Mouse (Mus musculus): ENCODE results near the gene Fbxo46. TPM values are rescaled to one million over a fixed set of nuclear protein-coding genes. Genes with fewer than 3 reads are reported as not detected.

Gene Fbxo46
- total and polyA plus RNA-seq, 2 experiments from 2014 or later = 7.7 to 23.8 TPM

- H3K9ac ChIP-seq (replicated peaks; ENCODE audit: low read length) = peak overlapping the region; percentile 99
- H3K4me3 ChIP-seq (ENCODE audit: low read length) = peak overlapping the region; percentile 100
- TF ChIP-seq CTCF (IDR thresholded peaks at IDR 0.05; ENCODE audit: low read depth) = no peak
- peaks cover 32% of the 10 kb centered on the region for H3K36me3 ChIP-seq (ENCODE audit: insufficient read depth, low read length)
- peak overlapping the region; percentile 91 for H3K27ac ChIP-seq
- ATAC-seq (no peak), DNase-seq (ENCODE audit: low spot score) (peak; percentile 45)
- peak overlapping the region; percentile 86 for H3K4me2 ChIP-seq (ENCODE audit: low read depth, low read length)
- no peaks in the 10 kb centered on the region for H3K9me3 ChIP-seq (ENCODE audit: low read length)
- H3K27me3 ChIP-seq (ENCODE audit: insufficient read depth, low read length) = no peaks in the 10 kb centered on the region
- H3K4me1 ChIP-seq (ENCODE audit: insufficient read depth, low read length) = peaks cover 11% of the 10 kb centered on the region
- WGBS = 0% methylated on average over 22 of the region's 22 CpGs
Measured at GRCm38 (mm10) chr7:19076586-19076991, 43.1 kb upstream of the Fbxo46 start.

GRCm38 (mm10) chr7:19077761-19078160, 41.9 kb upstream of the Fbxo46 start:
- no peak for DNase-seq (ENCODE audit: low spot score)
- peak overlapping the region; percentile 99 for H3K9ac ChIP-seq (replicated peaks; ENCODE audit: low read length)

GRCm38 (mm10) chr7:19078732-19079131, 40.9 kb upstream of the Fbxo46 start:
- peaks cover 11% of the 10 kb centered on the region for H3K4me1 ChIP-seq (ENCODE audit: insufficient read depth, low read length)
- H3K27ac ChIP-seq = no peak overlapping the region
- ATAC-seq (no peak), DNase-seq (ENCODE audit: low spot score) (no peak)
- H3K4me3 ChIP-seq (ENCODE audit: low read length) = no peak overlapping the region
- no peak overlapping the region for H3K4me2 ChIP-seq (ENCODE audit: low read depth, low read length)
- no peak for TF ChIP-seq CTCF (IDR thresholded peaks at IDR 0.05; ENCODE audit: low read depth)
- peaks cover 51% of the 10 kb centered on the region for H3K36me3 ChIP-seq (ENCODE audit: insufficient read depth, low read length)
- no peaks in the 10 kb centered on the region for H3K27me3 ChIP-seq (ENCODE audit: insufficient read depth, low read length)
- H3K9ac ChIP-seq (replicated peaks; ENCODE audit: low read length) = no peak overlapping the region
- 80% methylated on average over 3 of the region's 3 CpGs for WGBS
- H3K9me3 ChIP-seq (ENCODE audit: low read length) = no peaks in the 10 kb centered on the region

More at GRCm38 (mm10) chr7:19077761-19078160, 41.9 kb upstream of the Fbxo46 start:
- Histone ChIP-seq H3K4me2 (ENCODE audit: low read depth, low read length) (peak overlapping the region; percentile 86), H3K4me3 (ENCODE audit: low read length) (no peak overlapping the region; the same call in 1 of the 2 replicates), H3K4me1 (ENCODE audit: insufficient read depth, low read length) (peaks cover 11% of the 10 kb centered on the region), H3K27ac (no peak overlapping the region), H3K36me3 (ENCODE audit: insufficient read depth, low read length) (peaks cover 44% of the 10 kb centered on the region), H3K9me3 (ENCODE audit: low read length) (no peaks in the 10 kb centered on the region), H3K27me3 (ENCODE audit: insufficient read depth, low read length) (no peaks in the 10 kb centered on the region)
- no peak for TF ChIP-seq CTCF (IDR thresholded peaks at IDR 0.05; ENCODE audit: low read depth)
- 69% methylated on average over 14 of the region's 14 CpGs for WGBS
- ATAC-seq = no peak

GRCm38 (mm10) chr7:19080451-19080950, 39.2 kb upstream of the Fbxo46 start:
- no peak overlapping the region for H3K27ac ChIP-seq
- 91% methylated on average over 19 of the region's 19 CpGs for WGBS
- no peak overlapping the region for H3K4me3 ChIP-seq (ENCODE audit: low read length)
- H3K36me3 ChIP-seq (ENCODE audit: insufficient read depth, low read length) = peaks cover 51% of the 10 kb centered on the region
- ATAC-seq (no peak), DNase-seq (ENCODE audit: low spot score) (no peak)
- no peaks in the 10 kb centered on the region for H3K27me3 ChIP-seq (ENCODE audit: insufficient read depth, low read length)
- no peak overlapping the region for H3K9ac ChIP-seq (replicated peaks; ENCODE audit: low read length)
- no peak for TF ChIP-seq CTCF (IDR thresholded peaks at IDR 0.05; ENCODE audit: low read depth)
- H3K4me2 ChIP-seq (ENCODE audit: low read depth, low read length) = no peak overlapping the region
- no peaks in the 10 kb centered on the region for H3K9me3 ChIP-seq (ENCODE audit: low read length)
- peaks cover 7% of the 10 kb centered on the region for H3K4me1 ChIP-seq (ENCODE audit: insufficient read depth, low read length)

GRCm38 (mm10) chr7:19082171-19082570, 37.5 kb upstream of the Fbxo46 start:
- peaks cover 51% of the 10 kb centered on the region for H3K36me3 ChIP-seq (ENCODE audit: insufficient read depth, low read length)
- no peak overlapping the region for H3K9ac ChIP-seq (replicated peaks; ENCODE audit: low read length)
- DNase-seq (ENCODE audit: low spot score) (no peak), ATAC-seq (no peak)
- TF ChIP-seq CTCF (IDR thresholded peaks at IDR 0.05; ENCODE audit: low read depth) = no peak
- peaks cover 5% of the 10 kb centered on the region for H3K4me1 ChIP-seq (ENCODE audit: insufficient read depth, low read length)
- H3K4me3 ChIP-seq (ENCODE audit: low read length) = no peak overlapping the region
- no peaks in the 10 kb centered on the region for H3K9me3 ChIP-seq (ENCODE audit: low read length)
- no peak overlapping the region for H3K4me2 ChIP-seq (ENCODE audit: low read depth, low read length)
- no peaks in the 10 kb centered on the region for H3K27me3 ChIP-seq (ENCODE audit: insufficient read depth, low read length)
- WGBS = 84% methylated on average over 4 of the region's 4 CpGs
- H3K27ac ChIP-seq = no peak overlapping the region

- DNase-seq (ENCODE audit: low spot score) (no peak), ATAC-seq (no peak)
- Histone ChIP-seq H3K4me3 (ENCODE audit: low read length) (no peak overlapping the region), H3K4me1 (ENCODE audit: insufficient read depth, low read length) (no peaks in the 10 kb centered on the region), H3K9me3 (ENCODE audit: low read length) (no peaks in the 10 kb centered on the region), H3K27me3 (ENCODE audit: insufficient read depth, low read length) (no peaks in the 10 kb centered on the region), H3K9ac (replicated peaks; ENCODE audit: low read length) (no peak overlapping the region), H3K27ac (no peak overlapping the region), H3K4me2 (ENCODE audit: low read depth, low read length) (no peak overlapping the region), H3K36me3 (ENCODE audit: insufficient read depth, low read length) (peaks cover 49% of the 10 kb centered on the region)
- 52% methylated on average over 6 of the region's 6 CpGs for WGBS
- no peak for TF ChIP-seq CTCF (IDR thresholded peaks at IDR 0.05; ENCODE audit: low read depth)
Measured at GRCm38 (mm10) chr7:19083096-19083495, 36.6 kb upstream of the Fbxo46 start.

- ATAC-seq = 0 out of 2 replicates have a peak, but pooled peaks have one; percentile 21
- H3K9ac ChIP-seq (replicated peaks; ENCODE audit: low read length) = no peak within 1 kb of the TSS
- H3K27ac ChIP-seq = no peak within 1 kb of the TSS
- no peaks in the 10 kb centered on the region for H3K4me1 ChIP-seq (ENCODE audit: insufficient read depth, low read length)
- no peaks in the 10 kb centered on the region for H3K9me3 ChIP-seq (ENCODE audit: low read length)
- no peak within 1 kb of the TSS for H3K4me3 ChIP-seq (ENCODE audit: low read length)
- 48% methylated on average over 10 of the region's 10 CpGs for WGBS
- H3K27me3 ChIP-seq (ENCODE audit: insufficient read depth, low read length) = no peaks in the 10 kb centered on the region
- TF ChIP-seq CTCF (IDR thresholded peaks at IDR 0.05; ENCODE audit: low read depth) = no peak
- no peak for DNase-seq (ENCODE audit: low spot score)
- peaks cover 42% of the 10 kb centered on the region for H3K36me3 ChIP-seq (ENCODE audit: insufficient read depth, low read length)
- H3K4me2 ChIP-seq (ENCODE audit: low read depth, low read length) = peak within 1 kb of the TSS; percentile 24; the same call in 1 of the 2 replicates
Measured at GRCm38 (mm10) chr7:19083701-19084100, 36.0 kb upstream of the Fbxo46 start, which contains the start of gene Dmpk. Gene Dmpk (plus strand): TSS chr7:19083849.

Data from hindbrain, postnatal 0 days (tissue).